Mouse (Mus musculus) limb, embryonic 12.5 days (tissue): ENCODE data around the gene Shisa6. TPM values are rescaled to one million over a fixed set of nuclear protein-coding genes. Genes with fewer than 3 reads are reported as not detected.

Experiments used
- ATAC-seq: fragments of 200-750 bp; cut with Nextera tagmentation; 2 replicates; pipeline ENCODE4 v1.8.0; 2017; ENCODE audit warnings: low read depth, moderate TSS enrichment; ENCODE audit not compliant: insufficient number of reproducible peaks, insufficient read depth, low FRiP score, low TSS enrichment
- H3K27ac ChIP-seq: fragments of 300-500 bp; sonication (generic); 2 replicates; pipeline ENCODE4 v1.5.1; 2016; ENCODE audit warnings: mild to moderate bottlenecking, moderate library complexity
- H3K27me3 ChIP-seq: fragments of 300-500 bp; sonication (generic); 2 replicates; pipeline ENCODE4 v1.6.1; 2016; ENCODE audit warnings: mild to moderate bottlenecking, moderate library complexity
- H3K36me3 ChIP-seq: fragments of 300-500 bp; sonication (generic); 2 replicates; pipeline ENCODE4 v1.6.1; 2016; ENCODE audit warnings: mild to moderate bottlenecking, moderate library complexity
- H3K4me1 ChIP-seq: fragments of 300-500 bp; sonication (generic); replicated peaks from 2 replicates; pipeline ENCODE4 v1.6.1; 2016
- H3K4me2 ChIP-seq: fragments of 300-500 bp; sonication (generic); 2 replicates; pipeline ENCODE4 v1.6.1; 2016; ENCODE audit warnings: mild to moderate bottlenecking, moderate library complexity
- H3K4me3 ChIP-seq: fragments of 300-500 bp; sonication (generic); replicated peaks from 2 replicates; pipeline ENCODE4 v1.5.1; 2016; ENCODE audit warnings: mild to moderate bottlenecking
- H3K9ac ChIP-seq: fragments of 300-500 bp; sonication (generic); replicated peaks from 2 replicates; pipeline ENCODE4 v1.6.1; 2016; ENCODE audit warnings: mild to moderate bottlenecking, moderate library complexity
- H3K9me3 ChIP-seq: fragments of 300-500 bp; sonication (generic); 2 replicates; pipeline ENCODE4 v1.6.1; 2016; ENCODE audit warnings: mild to moderate bottlenecking, moderate library complexity
- WGBS: fragments of 180-500 bp; shearing (Covaris S2); methylation state at CpG from one replicate; pipeline ENCODE4 v1.1.7; 2016; 5-methylcytosine and 5-hydroxymethylcytosine counted together
- polyA plus RNA-seq: library from polyadenylated mRNA; unstranded; fragments of >200 nt; fragmentation: Nextera tagmentation; extraction: Ambion mirVana; gene quantifications from 2 replicates; pipeline ENCODE4 v1.2.1, GENCODE M21; 2016

Shisa6 gene
- polyA plus RNA-seq, 1 experiment from 2014 or later: 0.18 TPM

DNA sequence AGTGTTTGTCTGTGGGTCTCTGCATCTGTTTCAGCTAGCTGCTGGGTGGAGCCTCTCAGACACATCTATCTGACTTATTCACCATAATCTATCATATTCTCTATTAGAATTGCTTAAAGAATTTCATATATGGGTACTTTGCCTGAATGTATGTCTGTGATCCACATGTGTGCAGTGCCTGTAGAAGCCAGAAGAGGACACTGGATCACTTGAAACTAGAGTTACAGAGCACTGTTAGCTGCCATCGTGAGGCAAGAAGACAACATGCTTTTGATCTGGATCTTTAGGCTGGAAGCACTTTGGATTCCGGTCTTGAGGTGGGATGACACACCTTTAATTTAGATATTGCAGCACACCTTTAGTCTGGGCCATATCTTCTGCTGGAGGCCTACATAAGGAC, 289.2 kb downstream of the Shisa6 start:
- 70% methylated on average over 2 of the region's 2 CpGs for WGBS
- Histone ChIP-seq H3K9ac (no peak overlapping the region), H3K9me3 (no peaks in the 10 kb centered on the region), H3K4me2 (no peak overlapping the region), H3K4me3 (no peak overlapping the region), H3K27me3 (0 out of 2 replicates have a peak, but pooled peaks cover 3% of the 10 kb centered on the region), H3K27ac (no peak overlapping the region), H3K36me3 (no peaks in the 10 kb centered on the region), H3K4me1 (no peaks in the 10 kb centered on the region)
- no peak for ATAC-seq

DNA sequence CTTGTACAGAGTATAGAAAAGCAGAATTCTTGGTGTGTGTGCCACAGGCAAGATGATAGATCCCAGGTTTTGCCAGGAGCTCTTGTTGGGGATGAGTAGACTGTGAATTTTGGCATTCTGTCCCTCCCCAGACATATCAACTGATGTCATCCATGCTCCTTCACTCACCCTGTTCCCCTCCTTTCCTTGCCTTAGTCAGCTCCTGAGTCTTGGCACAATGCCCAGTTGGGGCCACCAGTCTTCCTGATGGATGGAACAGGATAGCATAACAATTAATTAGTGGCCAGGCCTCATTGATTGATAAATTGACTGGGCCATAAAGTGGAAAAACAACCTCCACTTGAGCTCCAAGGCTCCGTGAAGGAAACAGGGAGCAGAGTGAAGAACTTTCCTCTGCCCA, 292.9 kb downstream of the Shisa6 start:
- Histone ChIP-seq H3K27me3 (0 out of 2 replicates have a peak, but pooled peaks cover 3% of the 10 kb centered on the region), H3K4me3 (no peak overlapping the region), H3K9me3 (no peaks in the 10 kb centered on the region), H3K36me3 (no peaks in the 10 kb centered on the region), H3K9ac (no peak overlapping the region), H3K4me2 (no peak overlapping the region), H3K27ac (no peak overlapping the region), H3K4me1 (no peaks in the 10 kb centered on the region)
- WGBS: 39% methylated on average over 1 of the region's 1 CpGs
- no peak for ATAC-seq

DNA sequence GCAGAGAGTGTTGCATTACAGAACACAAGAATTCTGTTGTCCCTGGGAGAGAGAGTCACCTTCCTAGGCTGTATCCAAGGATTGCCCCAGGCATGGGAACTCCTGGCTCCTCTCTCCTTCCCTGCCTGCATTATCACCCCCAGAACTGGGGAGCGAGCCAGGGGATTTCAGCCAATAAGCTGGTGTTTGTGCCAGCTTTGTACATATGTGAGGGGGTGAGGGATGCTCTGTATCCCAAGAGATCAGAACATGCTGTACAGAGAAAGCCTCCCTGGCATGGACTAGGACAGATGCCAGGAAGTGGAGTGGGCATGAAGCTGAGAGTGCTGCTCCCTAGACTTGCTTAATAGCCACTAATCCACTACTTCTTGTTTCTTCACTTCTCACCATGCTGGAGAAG, 303.6 kb downstream of the Shisa6 start:
- Histone ChIP-seq H3K36me3 (no peaks in the 10 kb centered on the region), H3K27me3 (no peaks in the 10 kb centered on the region), H3K4me1 (no peaks in the 10 kb centered on the region), H3K9ac (no peak overlapping the region), H3K27ac (no peak overlapping the region), H3K4me3 (no peak overlapping the region), H3K4me2 (no peak overlapping the region), H3K9me3 (no peaks in the 10 kb centered on the region)
- no peak for ATAC-seq
- 95% methylated on average over 1 of the region's 1 CpGs for WGBS

DNA sequence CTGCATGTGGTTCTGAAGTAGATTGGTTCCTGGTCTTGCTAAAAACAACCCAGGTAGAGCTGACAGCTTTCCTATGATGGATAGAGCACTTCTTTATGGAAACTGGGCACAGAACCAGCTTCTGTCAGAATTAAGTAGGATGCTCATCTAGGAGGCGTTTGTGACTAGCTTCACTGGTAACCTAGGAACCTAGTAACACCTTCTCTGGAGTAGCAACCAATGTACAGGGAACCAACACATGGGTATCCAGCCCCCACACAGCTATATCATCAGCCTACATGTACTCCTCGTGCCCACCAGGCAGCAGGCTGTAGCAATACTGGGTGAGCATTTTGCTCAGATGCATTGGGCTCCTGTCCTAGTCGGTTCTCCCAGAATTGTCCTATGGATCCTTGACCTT, 307.3 kb downstream of the Shisa6 start:
- H3K4me2 ChIP-seq: no peak overlapping the region
- H3K9me3 ChIP-seq: no peaks in the 10 kb centered on the region
- no peak overlapping the region for H3K9ac ChIP-seq
- no peak overlapping the region for H3K4me3 ChIP-seq
- no peaks in the 10 kb centered on the region for H3K4me1 ChIP-seq
- WGBS: 85% methylated on average over 3 of the region's 3 CpGs
- H3K27ac ChIP-seq: no peak overlapping the region
- H3K27me3 ChIP-seq: no peaks in the 10 kb centered on the region; the same call in 1 of the 2 replicates
- H3K36me3 ChIP-seq: no peaks in the 10 kb centered on the region
- no peak for ATAC-seq

DNA sequence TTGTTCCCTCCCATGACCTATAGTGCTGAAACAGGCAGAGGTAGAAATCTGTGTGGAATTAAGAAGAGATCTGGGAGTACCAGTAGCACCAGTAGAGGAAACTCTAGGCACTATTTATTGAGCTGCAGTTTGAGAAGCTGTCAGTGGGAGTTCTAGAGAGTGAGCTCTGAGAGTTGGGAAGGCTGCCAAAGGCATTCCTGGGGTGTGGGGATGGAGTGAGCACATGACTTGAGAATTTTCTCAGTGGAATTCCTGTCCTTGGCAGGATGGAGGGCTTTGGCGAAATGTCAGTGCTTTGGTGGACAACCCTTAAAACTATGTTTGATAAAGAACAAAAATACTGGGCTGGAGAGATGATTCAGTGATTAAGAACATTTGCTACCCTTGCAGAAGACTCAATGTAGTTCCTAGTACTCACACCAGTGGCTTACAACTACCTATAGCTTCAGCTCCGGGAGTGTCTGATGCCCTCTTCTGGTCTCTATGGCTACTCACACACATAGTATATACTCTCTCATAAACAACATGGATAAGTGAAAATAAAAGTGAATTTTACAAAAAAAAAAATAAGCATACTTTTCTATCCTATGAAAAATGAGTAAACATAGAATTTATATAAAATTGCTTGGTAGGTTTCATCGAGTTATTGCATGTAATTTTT, 337.0 kb downstream of the Shisa6 start:
- no peaks in the 10 kb centered on the region for H3K27me3 ChIP-seq
- H3K9ac ChIP-seq: no peak overlapping the region
- WGBS: 76% methylated on average over 3 of the region's 3 CpGs
- H3K4me3 ChIP-seq: no peak overlapping the region
- no peak for ATAC-seq
- H3K4me1 ChIP-seq: no peaks in the 10 kb centered on the region
- no peak overlapping the region for H3K4me2 ChIP-seq
- no peaks in the 10 kb centered on the region for H3K9me3 ChIP-seq
- no peak overlapping the region for H3K27ac ChIP-seq
- no peaks in the 10 kb centered on the region for H3K36me3 ChIP-seq

DNA sequence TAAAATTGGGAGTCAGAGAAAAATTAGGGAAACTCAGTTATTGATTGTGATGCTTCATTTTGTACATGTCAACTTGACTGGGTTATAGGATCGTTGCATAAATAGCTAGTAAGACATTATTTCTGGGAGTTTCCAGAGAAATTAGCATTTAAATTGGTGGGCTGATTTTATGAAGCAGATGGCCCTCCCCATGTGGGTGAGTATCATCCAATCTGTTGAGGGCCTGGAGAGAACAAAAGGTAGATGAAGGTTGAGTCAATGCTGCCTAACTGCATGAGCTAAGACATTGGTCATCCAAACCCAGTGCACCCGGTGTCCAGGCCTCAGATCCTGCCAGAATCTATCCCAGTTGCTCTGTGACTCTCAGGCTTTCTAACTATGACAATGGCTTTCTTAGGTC, 337.6 kb downstream of the Shisa6 start:
- H3K27me3 ChIP-seq: no peaks in the 10 kb centered on the region
- no peak overlapping the region for H3K27ac ChIP-seq
- H3K9me3 ChIP-seq: no peaks in the 10 kb centered on the region
- no peak for ATAC-seq
- H3K4me1 ChIP-seq: no peaks in the 10 kb centered on the region
- H3K4me2 ChIP-seq: no peak overlapping the region
- H3K9ac ChIP-seq: no peak overlapping the region
- H3K36me3 ChIP-seq: no peaks in the 10 kb centered on the region
- WGBS: 82% methylated on average over 2 of the region's 2 CpGs
- no peak overlapping the region for H3K4me3 ChIP-seq

DNA sequence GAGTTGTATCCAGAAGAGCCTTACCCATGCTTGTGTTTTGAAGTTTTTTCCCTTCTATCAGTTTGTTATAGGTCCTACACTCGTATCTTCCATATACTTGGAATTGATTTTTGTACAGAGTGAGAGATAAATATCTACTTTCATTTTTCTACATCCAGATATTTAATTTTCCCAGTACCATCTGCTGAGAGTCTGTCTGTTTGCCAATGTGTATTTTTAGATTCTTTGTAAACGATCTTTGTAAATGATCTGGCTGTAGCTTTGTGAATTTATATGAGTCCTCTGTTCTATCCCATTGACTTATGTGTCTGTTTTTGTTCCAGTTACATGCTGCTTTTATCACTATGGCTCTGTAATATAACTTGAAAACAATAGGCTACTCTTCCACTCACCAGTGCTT, 348.0 kb downstream of the Shisa6 start:
- Histone ChIP-seq H3K4me1 (no peaks in the 10 kb centered on the region), H3K27ac (no peak overlapping the region), H3K4me3 (no peak overlapping the region), H3K4me2 (no peak overlapping the region), H3K27me3 (no peaks in the 10 kb centered on the region), H3K9me3 (no peaks in the 10 kb centered on the region), H3K9ac (no peak overlapping the region), H3K36me3 (no peaks in the 10 kb centered on the region)
- 78% methylated on average over 2 of the region's 2 CpGs for WGBS
- ATAC-seq: no peak

DNA sequence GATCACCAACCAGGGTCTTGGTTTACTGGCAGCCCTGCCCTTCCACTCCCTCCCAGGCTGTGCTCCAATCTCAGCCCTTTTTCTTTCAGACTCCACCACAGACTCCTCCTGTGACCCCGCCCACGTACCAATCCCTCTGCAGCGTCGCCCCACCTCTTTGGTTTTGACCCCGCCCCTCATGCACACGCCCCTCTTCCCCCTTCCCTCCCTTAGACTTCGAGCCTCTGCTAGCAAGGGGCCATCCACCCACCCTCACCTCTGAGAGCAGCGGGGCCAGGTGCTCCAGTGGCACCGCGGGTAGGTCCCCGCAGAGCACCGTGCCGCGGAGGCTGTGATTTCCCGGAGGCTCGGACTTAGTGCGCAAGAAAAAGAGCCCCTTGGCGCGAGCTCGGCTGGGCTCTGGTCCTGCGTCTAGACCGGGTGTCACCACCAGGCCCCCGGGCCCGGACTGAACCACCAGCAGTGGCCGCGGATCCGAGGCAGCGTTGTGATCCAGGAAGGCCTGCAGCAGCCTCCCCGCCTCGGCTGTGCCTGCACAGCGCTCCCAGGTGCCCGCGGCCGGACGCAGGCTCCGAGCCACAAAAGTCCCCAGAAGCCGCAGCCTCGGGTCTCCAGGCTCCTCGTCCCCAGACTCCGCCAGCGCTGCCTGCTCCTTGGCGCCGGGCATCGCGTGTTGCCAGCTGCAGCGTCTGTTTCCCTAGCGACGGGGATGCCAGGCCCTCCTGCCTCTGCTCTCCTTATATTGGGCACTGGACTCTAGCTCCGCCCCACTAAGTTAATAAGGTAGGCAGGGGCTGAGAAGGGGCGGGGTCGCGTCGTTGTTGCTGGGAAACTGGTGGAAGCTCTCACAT, 357.7 kb downstream of the Shisa6 start, which contains the start of gene Dnah9:
Gene Dnah9, minus strand, starts transcription at position 751 of the 851 bp plus-strand sequence.
- Histone ChIP-seq H3K27me3 (peaks cover 10% of the 10 kb centered on the region; the same call in 1 of the 2 replicates), H3K9ac (peak within 1 kb of the TSS; percentile 48; the same call in 1 of the 2 replicates), H3K27ac (no peak within 1 kb of the TSS), H3K9me3 (no peaks in the 10 kb centered on the region), H3K4me1 (no peaks in the 10 kb centered on the region), H3K36me3 (no peaks in the 10 kb centered on the region), H3K4me3 (peak within 1 kb of the TSS; percentile 51), H3K4me2 (peak within 1 kb of the TSS; percentile 90)
- WGBS: under 1% methylated on average over 53 of the region's 53 CpGs
- peak; percentile 91 for ATAC-seq

DNA sequence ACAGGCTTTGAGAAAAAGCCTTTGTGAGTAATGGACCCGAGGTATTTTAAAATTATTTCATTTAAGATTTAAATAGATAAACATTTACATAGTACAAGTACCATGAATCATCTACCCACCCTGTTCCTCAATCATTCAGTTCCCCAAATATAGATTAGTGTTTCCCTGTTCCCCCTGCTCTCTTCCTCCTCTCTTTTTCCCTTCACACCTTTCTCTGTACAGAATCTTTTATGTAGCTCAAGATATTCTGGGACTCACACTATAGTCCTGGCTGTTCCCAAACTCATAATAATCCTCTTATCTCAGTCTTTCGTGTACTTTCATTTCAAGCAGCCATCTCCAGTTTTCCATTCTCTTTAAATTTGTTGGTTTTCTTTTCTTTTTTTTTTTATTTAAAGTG, 361.7 kb downstream of the Shisa6 start:
- Histone ChIP-seq H3K9ac (no peak overlapping the region), H3K36me3 (no peaks in the 10 kb centered on the region), H3K4me2 (no peak overlapping the region), H3K4me1 (no peaks in the 10 kb centered on the region), H3K9me3 (no peaks in the 10 kb centered on the region), H3K27ac (no peak overlapping the region), H3K27me3 (peaks cover 7% of the 10 kb centered on the region; the same call in 1 of the 2 replicates), H3K4me3 (no peak overlapping the region)
- 88% methylated on average over 2 of the region's 2 CpGs for WGBS
- ATAC-seq: no peak
